Mouse (Mus musculus): ENCODE measurements around the gene Zfp978. TPM values are rescaled to one million over a fixed set of nuclear protein-coding genes. Genes with fewer than 3 reads are reported as not detected.
"Not testable (repeated sequence)": the region's sequence is repeated elsewhere in the genome, so short reads cannot be mapped to it uniquely, and the experiment has no call there.

Gene Zfp978
- polyA plus RNA-seq, 1 experiment from 2014 or later: not detected

- WGBS: 87% methylated on average over 18 of the region's 19 CpGs
- not testable (repeated sequence) for H3K27ac ChIP-seq (ENCODE audit: low read length); H3K9ac ChIP-seq (ENCODE audit: low read length); H3K4me2 ChIP-seq (ENCODE audit: low read depth, low read length); H3K36me3 ChIP-seq (ENCODE audit: control insufficient read depth, insufficient read depth, low read length); H3K4me1 ChIP-seq (ENCODE audit: control insufficient read depth, insufficient read depth, low read length); ATAC-seq (ENCODE audit: insufficient read depth, low FRiP score); H3K27me3 ChIP-seq (ENCODE audit: control insufficient read depth, insufficient read depth, low read length); H3K4me3 ChIP-seq (replicated peaks; ENCODE audit: low read length)
- H3K9me3 ChIP-seq (replicated peaks; ENCODE audit: control insufficient read depth, low read length): peaks cover 26% of the 10 kb centered on the region
Measured at GRCm38 (mm10) chr4:147348906-147349686, 12.0 kb upstream of the Zfp978 start.

GRCm38 (mm10) chr4:147349687-147350415 lies 11.3 kb upstream of the Zfp978 start:
- not testable (repeated sequence) for H3K36me3 ChIP-seq (ENCODE audit: control insufficient read depth, insufficient read depth, low read length); H3K27me3 ChIP-seq (ENCODE audit: control insufficient read depth, insufficient read depth, low read length); ATAC-seq (ENCODE audit: insufficient read depth, low FRiP score); H3K9ac ChIP-seq (ENCODE audit: low read length); H3K27ac ChIP-seq (ENCODE audit: low read length); H3K4me3 ChIP-seq (replicated peaks; ENCODE audit: low read length); H3K4me2 ChIP-seq (ENCODE audit: low read depth, low read length); H3K4me1 ChIP-seq (ENCODE audit: control insufficient read depth, insufficient read depth, low read length)
- WGBS: 80% methylated on average over 9 of the region's 9 CpGs
- H3K9me3 ChIP-seq (replicated peaks; ENCODE audit: control insufficient read depth, low read length): peaks cover 26% of the 10 kb centered on the region

- H3K27ac ChIP-seq (ENCODE audit: low read length); H3K4me3 ChIP-seq (replicated peaks; ENCODE audit: low read length); H3K9ac ChIP-seq (ENCODE audit: low read length); H3K36me3 ChIP-seq (ENCODE audit: control insufficient read depth, insufficient read depth, low read length); H3K4me2 ChIP-seq (ENCODE audit: low read depth, low read length); H3K27me3 ChIP-seq (ENCODE audit: control insufficient read depth, insufficient read depth, low read length); ATAC-seq (ENCODE audit: insufficient read depth, low FRiP score); H3K4me1 ChIP-seq (ENCODE audit: control insufficient read depth, insufficient read depth, low read length): not testable (repeated sequence)
- H3K9me3 ChIP-seq (replicated peaks; ENCODE audit: control insufficient read depth, low read length): peaks cover 26% of the 10 kb centered on the region
- WGBS: 82% methylated on average over 2 of the region's 2 CpGs
Measured at GRCm38 (mm10) chr4:147350541-147350940, 10.6 kb upstream of the Zfp978 start.

GRCm38 (mm10) chr4:147351376-147351980 lies 9.6 kb upstream of the Zfp978 start:
- not testable (repeated sequence) for H3K4me1 ChIP-seq (ENCODE audit: control insufficient read depth, insufficient read depth, low read length); H3K9ac ChIP-seq (ENCODE audit: low read length); H3K4me3 ChIP-seq (replicated peaks; ENCODE audit: low read length); H3K27me3 ChIP-seq (ENCODE audit: control insufficient read depth, insufficient read depth, low read length); H3K27ac ChIP-seq (ENCODE audit: low read length); H3K4me2 ChIP-seq (ENCODE audit: low read depth, low read length); H3K36me3 ChIP-seq (ENCODE audit: control insufficient read depth, insufficient read depth, low read length); ATAC-seq (ENCODE audit: insufficient read depth, low FRiP score)
- peaks cover 24% of the 10 kb centered on the region for H3K9me3 ChIP-seq (replicated peaks; ENCODE audit: control insufficient read depth, low read length)
- 78% methylated on average over 10 of the region's 13 CpGs for WGBS

- ATAC-seq (ENCODE audit: insufficient read depth, low FRiP score); H3K4me3 ChIP-seq (replicated peaks; ENCODE audit: low read length); H3K27ac ChIP-seq (ENCODE audit: low read length); H3K36me3 ChIP-seq (ENCODE audit: control insufficient read depth, insufficient read depth, low read length); H3K9ac ChIP-seq (ENCODE audit: low read length); H3K4me1 ChIP-seq (ENCODE audit: control insufficient read depth, insufficient read depth, low read length); H3K27me3 ChIP-seq (ENCODE audit: control insufficient read depth, insufficient read depth, low read length); H3K4me2 ChIP-seq (ENCODE audit: low read depth, low read length): not testable (repeated sequence)
- 79% methylated on average over 4 of the region's 4 CpGs for WGBS
- peaks cover 15% of the 10 kb centered on the region for H3K9me3 ChIP-seq (replicated peaks; ENCODE audit: control insufficient read depth, low read length)
Measured at GRCm38 (mm10) chr4:147353626-147354025, 7.5 kb upstream of the Zfp978 start.

GRCm38 (mm10) chr4:147356042-147356441 lies 5.1 kb upstream of the Zfp978 start:
- H3K4me2 ChIP-seq (ENCODE audit: low read depth, low read length); H3K4me3 ChIP-seq (replicated peaks; ENCODE audit: low read length): not testable (repeated sequence)

GRCm38 (mm10) chr4:147357195-147357594 lies 3.9 kb upstream of the Zfp978 start:
- H3K4me2 ChIP-seq (ENCODE audit: low read depth, low read length); H3K27ac ChIP-seq (ENCODE audit: low read length); H3K9ac ChIP-seq (ENCODE audit: low read length); ATAC-seq (ENCODE audit: insufficient read depth, low FRiP score); H3K4me1 ChIP-seq (ENCODE audit: control insufficient read depth, insufficient read depth, low read length); H3K27me3 ChIP-seq (ENCODE audit: control insufficient read depth, insufficient read depth, low read length); H3K4me3 ChIP-seq (replicated peaks; ENCODE audit: low read length); H3K9me3 ChIP-seq (replicated peaks; ENCODE audit: control insufficient read depth, low read length); H3K36me3 ChIP-seq (ENCODE audit: control insufficient read depth, insufficient read depth, low read length): not testable (repeated sequence)
- WGBS: no CpG with 5 or more reads among the region's 2 CpGs

More at GRCm38 (mm10) chr4:147356042-147356441, 5.1 kb upstream of the Zfp978 start:
- not testable (repeated sequence) for H3K27ac ChIP-seq (ENCODE audit: low read length); H3K36me3 ChIP-seq (ENCODE audit: control insufficient read depth, insufficient read depth, low read length); H3K4me1 ChIP-seq (ENCODE audit: control insufficient read depth, insufficient read depth, low read length); H3K9me3 ChIP-seq (replicated peaks; ENCODE audit: control insufficient read depth, low read length); H3K27me3 ChIP-seq (ENCODE audit: control insufficient read depth, insufficient read depth, low read length); H3K9ac ChIP-seq (ENCODE audit: low read length); ATAC-seq (ENCODE audit: insufficient read depth, low FRiP score)
- no CpG with 5 or more reads among the region's 3 CpGs for WGBS

GRCm38 (mm10) chr4:147361872-147362271 lies 769 bp downstream of the Zfp978 start:
- not testable (repeated sequence) for H3K4me3 ChIP-seq (replicated peaks; ENCODE audit: low read length); ATAC-seq (ENCODE audit: insufficient read depth, low FRiP score)
- WGBS: no CpG with 5 or more reads among the region's 1 CpGs

GRCm38 (mm10) chr4:147369564-147369963 lies 8.5 kb downstream of the Zfp978 start:
- H3K9ac ChIP-seq (ENCODE audit: low read length); H3K4me2 ChIP-seq (ENCODE audit: low read depth, low read length); H3K9me3 ChIP-seq (replicated peaks; ENCODE audit: control insufficient read depth, low read length); H3K27me3 ChIP-seq (ENCODE audit: control insufficient read depth, insufficient read depth, low read length); H3K4me1 ChIP-seq (ENCODE audit: control insufficient read depth, insufficient read depth, low read length); H3K4me3 ChIP-seq (replicated peaks; ENCODE audit: low read length); H3K27ac ChIP-seq (ENCODE audit: low read length); H3K36me3 ChIP-seq (ENCODE audit: control insufficient read depth, insufficient read depth, low read length): not testable (repeated sequence)
- peak; percentile 69 for ATAC-seq (ENCODE audit: insufficient read depth, low FRiP score)
- WGBS: no CpG with 5 or more reads among the region's 2 CpGs

More at GRCm38 (mm10) chr4:147361872-147362271, 769 bp downstream of the Zfp978 start:
- H3K27ac ChIP-seq (ENCODE audit: low read length); H3K9me3 ChIP-seq (replicated peaks; ENCODE audit: control insufficient read depth, low read length); H3K4me1 ChIP-seq (ENCODE audit: control insufficient read depth, insufficient read depth, low read length); H3K4me2 ChIP-seq (ENCODE audit: low read depth, low read length); H3K9ac ChIP-seq (ENCODE audit: low read length); H3K36me3 ChIP-seq (ENCODE audit: control insufficient read depth, insufficient read depth, low read length); H3K27me3 ChIP-seq (ENCODE audit: control insufficient read depth, insufficient read depth, low read length): not testable (repeated sequence)
